16 mouse cellular contexts compared by ENCODE assay signal in the genomic region with DNA sequence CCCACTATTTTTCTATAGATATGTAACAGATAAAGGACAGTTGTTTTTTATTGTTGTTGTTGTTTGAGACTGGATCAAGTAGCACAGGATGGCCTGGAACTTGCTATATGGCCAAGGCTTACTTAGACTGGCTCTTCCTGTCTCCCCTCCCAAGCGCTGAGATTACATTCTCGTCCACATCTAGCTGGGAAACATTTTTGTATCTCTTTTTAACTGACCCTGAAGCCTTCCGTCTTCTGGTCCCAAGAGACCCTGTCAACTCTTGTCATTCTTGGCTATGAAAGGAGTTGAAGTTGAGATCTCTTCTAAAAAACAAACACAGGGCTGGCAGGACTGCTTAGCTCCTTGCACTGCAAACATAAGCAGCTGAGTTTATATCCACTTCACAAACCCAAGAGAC.
"Had no signal": no experiment of that assay in that cellular context is flagged by ENCODE, and none has a peak within 500 bp of the region (broad histone marks: within the 10 kb centered on the region; RNA-seq: fewer than 3 reads in every experiment).

No protein-coding gene starts in this region.

- H3K4me3 ChIP-seq: liver, embryonic 15.5 days; megakaryocyte, embryonic 14.5 days; midbrain, embryonic 13.5 days; midbrain, embryonic 15.5 days; neural tube, embryonic 12.5 days; stomach, embryonic 15.5 days had no signal

- H3K9me3 ChIP-seq: liver, embryonic 15.5 days; megakaryocyte, embryonic 14.5 days; midbrain, embryonic 13.5 days; midbrain, embryonic 15.5 days; neural tube, embryonic 12.5 days; stomach, embryonic 15.5 days had no signal

- ATAC-seq: liver, postnatal 0 days; midbrain, embryonic 13.5 days; midbrain, embryonic 15.5 days had no signal

- H3K27me3 ChIP-seq: liver, embryonic 15.5 days; megakaryocyte, embryonic 14.5 days; midbrain, embryonic 13.5 days; midbrain, embryonic 15.5 days; neural tube, embryonic 12.5 days; stomach, embryonic 15.5 days had no signal

- H3K4me1 ChIP-seq: midbrain, embryonic 13.5 days; midbrain, embryonic 15.5 days; neural tube, embryonic 12.5 days; stomach, embryonic 15.5 days had no signal

- H3K4me2 ChIP-seq: liver, embryonic 15.5 days; midbrain, embryonic 11.5 days; midbrain, embryonic 13.5 days; midbrain, embryonic 15.5 days; neural tube, embryonic 12.5 days; stomach, embryonic 15.5 days had no signal

- H3K27ac ChIP-seq: liver, embryonic 15.5 days; macrophage; midbrain, embryonic 13.5 days; midbrain, embryonic 15.5 days; neural tube, embryonic 12.5 days; stomach, embryonic 15.5 days; stomach, postnatal 0 days had no signal

- DNase-seq: liver, postnatal 0 days; lung, adult 2 months; lung, postnatal 10 days; right cerebral cortex, postnatal 14 days; thymus, adult 2 months; thymus, postnatal 25 days; thymus, postnatal 4 days had no signal

- H3K9ac ChIP-seq: liver, embryonic 15.5 days; liver, postnatal 0 days; midbrain, embryonic 13.5 days; midbrain, embryonic 15.5 days; neural tube, embryonic 12.5 days; stomach, embryonic 15.5 days had no signal
